Mouse (Mus musculus) limb, embryonic 10.5 days (tissue): ENCODE data around the gene Nfatc3. TPM values are rescaled to one million over a fixed set of nuclear protein-coding genes. Genes with fewer than 3 reads are reported as not detected.

Experiments
- DNase-seq: peaks from one replicate; pipeline ENCODE4 v3.0.0-alpha.2; 2017; ENCODE audit warnings: low spot score
- H3K27ac ChIP-seq: fragments of 300-500 bp; sonication (generic); 2 replicates; pipeline ENCODE4 v1.5.1; 2016; ENCODE audit warnings: mild to moderate bottlenecking
- H3K27me3 ChIP-seq: fragments of 300-500 bp; sonication (generic); 2 replicates; pipeline ENCODE4 v1.6.1; 2016; ENCODE audit warnings: low read depth, mild to moderate bottlenecking; ENCODE audit not compliant: poor library complexity, severe bottlenecking
- H3K36me3 ChIP-seq: fragments of 300-500 bp; sonication (generic); 2 replicates; pipeline ENCODE4 v1.6.1; 2016; ENCODE audit warnings: mild to moderate bottlenecking, moderate library complexity
- H3K4me1 ChIP-seq: fragments of 300-500 bp; sonication (generic); 2 replicates; pipeline ENCODE4 v1.6.1; 2016
- H3K4me3 ChIP-seq: fragments of 300-500 bp; sonication (generic); 2 replicates; pipeline ENCODE4 v1.5.1; 2016; ENCODE audit warnings: mild to moderate bottlenecking, moderate library complexity
- H3K9me3 ChIP-seq: fragments of 300-500 bp; sonication (generic); replicated peaks from 2 replicates; pipeline ENCODE4 v1.6.1; 2016; ENCODE audit warnings: mild to moderate bottlenecking
- WGBS: fragments of 180-500 bp; shearing (Covaris S2); methylation state at CpG from one replicate; pipeline ENCODE4 v1.1.7; 2016; 5-methylcytosine and 5-hydroxymethylcytosine counted together
- polyA plus RNA-seq: library from polyadenylated mRNA; unstranded; fragments of >200 nt; fragmentation: Nextera tagmentation; extraction: Ambion mirVana; gene quantifications from 2 replicates; pipeline ENCODE4 v1.2.1, GENCODE M21; 2016

Nfatc3 gene
- polyA plus RNA-seq, 1 experiment from 2014 or later = 7.9 TPM

DNA sequence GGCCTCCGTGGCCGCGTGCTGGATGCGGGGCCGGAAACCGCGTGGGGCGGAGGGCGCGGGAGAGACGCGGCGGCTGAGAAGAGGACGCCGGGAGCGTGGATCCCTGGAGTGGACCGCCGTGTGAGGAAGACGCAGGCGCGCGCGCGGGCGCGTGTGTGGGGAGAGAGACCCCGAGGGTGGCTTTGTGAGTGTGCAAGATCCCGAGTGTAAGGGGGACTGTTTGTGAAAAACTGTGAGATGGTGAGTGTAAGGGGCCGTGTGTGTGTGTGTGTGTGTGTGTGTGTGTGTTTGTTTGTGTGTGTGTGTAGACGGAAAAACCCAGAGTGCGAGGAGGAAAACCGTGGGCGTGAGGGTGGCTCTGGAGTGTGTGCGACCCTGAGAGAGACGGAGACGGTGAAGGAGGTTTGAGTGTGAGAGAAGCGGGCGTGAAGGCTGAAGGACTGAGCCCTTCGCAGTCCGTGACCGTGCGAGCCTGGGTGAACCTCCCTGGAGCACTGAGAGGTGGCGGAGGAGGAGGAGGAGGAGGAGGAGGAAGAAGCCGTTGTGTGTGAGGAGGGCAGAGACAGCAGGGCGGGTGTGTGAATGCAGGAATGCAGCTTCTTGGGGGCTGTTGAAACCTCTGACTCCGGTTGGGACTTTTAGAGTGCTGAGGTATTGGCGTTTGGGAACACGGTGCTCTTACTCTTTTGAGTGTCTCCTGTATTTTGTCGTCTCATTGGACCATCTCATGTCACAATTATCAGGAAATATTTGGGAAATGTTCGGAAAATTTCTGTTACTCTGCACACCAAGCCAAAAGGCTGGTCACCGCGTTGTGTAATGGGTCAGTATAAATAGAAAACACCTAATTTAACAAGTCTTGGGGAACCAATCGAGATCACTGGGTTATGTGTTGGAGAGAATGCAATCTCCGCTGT is 110.6 kb downstream of the Nfatc3 start:
- peak; percentile 71 for DNase-seq
- peaks cover 19% of the 10 kb centered on the region for H3K36me3 ChIP-seq
- no peaks in the 10 kb centered on the region for H3K27me3 ChIP-seq
- H3K27ac ChIP-seq = peak overlapping the region; percentile 97
- peaks cover 14% of the 10 kb centered on the region for H3K4me1 ChIP-seq
- WGBS = 2% methylated on average over 54 of the region's 54 CpGs
- peak overlapping the region; percentile 85 for H3K4me3 ChIP-seq
- H3K9me3 ChIP-seq = no peaks in the 10 kb centered on the region

DNA sequence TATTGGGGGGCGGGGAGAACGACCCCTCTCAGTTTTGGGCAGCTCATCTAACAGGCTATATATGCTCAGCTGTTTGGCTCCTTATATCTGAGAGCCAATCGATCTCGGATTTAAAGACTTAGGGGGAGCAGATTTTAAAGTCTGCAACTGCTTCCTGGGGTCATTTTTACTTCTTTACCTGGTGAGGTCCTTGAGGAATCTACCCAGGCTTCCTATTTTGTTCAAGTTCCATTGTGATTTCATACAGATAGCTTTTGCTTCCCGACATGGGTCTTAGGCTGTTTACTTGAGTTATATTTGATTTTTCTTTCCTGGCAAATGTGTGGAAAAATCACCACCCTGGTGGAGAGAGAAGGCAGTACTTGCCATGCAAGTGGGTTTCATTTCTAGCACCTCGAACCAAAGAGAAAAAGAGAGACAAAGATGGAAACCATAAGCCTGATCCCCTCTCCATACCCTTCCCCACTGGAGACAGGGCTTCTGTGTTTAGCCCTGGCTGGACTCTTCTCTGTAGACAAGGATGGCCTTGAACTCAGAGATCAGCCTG is 111.4 kb downstream of the Nfatc3 start:
- no peak for DNase-seq
- peaks cover 15% of the 10 kb centered on the region for H3K36me3 ChIP-seq
- H3K4me3 ChIP-seq = peak overlapping the region; percentile 85
- 0 out of 2 replicates have a peak overlapping the region, but pooled peaks have one; percentile 97 for H3K27ac ChIP-seq
- no peaks in the 10 kb centered on the region for H3K27me3 ChIP-seq
- H3K9me3 ChIP-seq = no peaks in the 10 kb centered on the region
- WGBS = 48% methylated on average over 6 of the region's 6 CpGs
- H3K4me1 ChIP-seq = peaks cover 14% of the 10 kb centered on the region

DNA sequence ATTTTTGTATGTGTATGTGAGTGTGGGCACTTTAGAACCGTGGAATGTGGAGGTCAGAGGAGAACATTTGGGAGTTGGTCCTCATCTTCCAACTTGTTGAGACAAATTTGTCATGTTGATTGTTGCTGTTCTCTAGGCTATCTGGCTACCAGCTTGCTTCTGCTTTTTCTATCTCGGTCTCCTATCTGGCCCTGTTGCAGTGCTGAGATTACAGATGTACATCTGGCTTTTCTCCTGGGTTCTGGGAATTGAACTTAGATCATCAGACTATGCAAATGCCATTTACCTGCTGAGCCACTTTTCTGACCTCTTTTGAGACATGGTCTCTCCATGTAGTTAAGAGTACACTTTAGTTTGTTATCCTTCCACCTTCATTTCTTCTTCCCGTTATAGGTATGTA is 114.9 kb downstream of the Nfatc3 start:
- peaks cover 15% of the 10 kb centered on the region for H3K36me3 ChIP-seq
- H3K27me3 ChIP-seq = no peaks in the 10 kb centered on the region
- 93% methylated on average over 3 of the region's 3 CpGs for WGBS
- no peaks in the 10 kb centered on the region for H3K9me3 ChIP-seq
- peaks cover 18% of the 10 kb centered on the region for H3K4me1 ChIP-seq
- no peak overlapping the region for H3K27ac ChIP-seq
- H3K4me3 ChIP-seq = no peak overlapping the region
- no peak for DNase-seq

DNA sequence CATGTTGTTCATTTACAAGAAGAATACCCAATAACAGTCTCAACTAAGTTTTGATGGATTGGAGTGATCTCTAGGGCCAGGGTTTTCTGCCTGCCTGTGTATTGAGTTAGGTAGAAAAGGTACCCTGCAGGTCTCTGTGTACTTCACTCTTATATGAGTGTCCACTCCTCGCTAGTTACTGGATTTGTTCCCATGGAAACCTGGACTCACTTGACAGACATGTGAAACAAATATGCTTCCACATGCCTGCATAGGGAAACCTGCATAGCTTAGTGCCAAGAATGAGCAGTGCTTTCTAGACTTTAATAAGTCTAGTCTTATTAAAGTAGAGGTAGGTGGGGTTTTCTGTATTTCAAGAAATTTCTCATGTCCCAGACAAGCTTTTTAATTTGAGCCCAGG is 118.3 kb downstream of the Nfatc3 start:
- 58% methylated on average over 1 of the region's 1 CpGs for WGBS
- DNase-seq = no peak
- 0 out of 2 replicates have a peak, but pooled peaks cover 10% of the 10 kb centered on the region for H3K4me1 ChIP-seq
- no peaks in the 10 kb centered on the region for H3K9me3 ChIP-seq
- H3K36me3 ChIP-seq = peaks cover 38% of the 10 kb centered on the region
- H3K27ac ChIP-seq = no peak overlapping the region
- H3K27me3 ChIP-seq = no peaks in the 10 kb centered on the region
- H3K4me3 ChIP-seq = no peak overlapping the region

DNA sequence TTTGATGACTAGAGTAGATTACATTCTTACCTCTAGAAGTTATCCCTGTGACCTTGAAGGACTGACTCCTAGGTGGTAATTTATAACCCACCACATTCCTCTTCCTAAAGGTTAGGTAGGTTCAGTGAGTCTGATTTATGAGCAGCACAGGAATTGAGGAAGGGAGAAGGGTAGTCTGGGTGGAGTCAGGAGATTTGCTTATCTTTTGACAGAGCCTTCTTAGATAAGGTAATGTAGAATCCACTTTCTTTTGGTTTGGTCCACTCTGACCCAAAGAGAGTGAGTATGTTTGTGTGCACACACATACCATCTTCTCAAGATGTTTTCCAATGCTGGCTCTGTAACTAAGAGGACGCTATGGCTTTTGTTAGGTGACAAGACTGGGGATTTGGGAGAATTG is 119.0 kb downstream of the Nfatc3 start:
- WGBS = 58% methylated on average over 1 of the region's 1 CpGs
- H3K27ac ChIP-seq = no peak overlapping the region
- H3K27me3 ChIP-seq = no peaks in the 10 kb centered on the region
- H3K4me3 ChIP-seq = no peak overlapping the region
- DNase-seq = no peak
- no peaks in the 10 kb centered on the region for H3K9me3 ChIP-seq
- H3K4me1 ChIP-seq = 0 out of 2 replicates have a peak, but pooled peaks cover 10% of the 10 kb centered on the region
- peaks cover 42% of the 10 kb centered on the region for H3K36me3 ChIP-seq

DNA sequence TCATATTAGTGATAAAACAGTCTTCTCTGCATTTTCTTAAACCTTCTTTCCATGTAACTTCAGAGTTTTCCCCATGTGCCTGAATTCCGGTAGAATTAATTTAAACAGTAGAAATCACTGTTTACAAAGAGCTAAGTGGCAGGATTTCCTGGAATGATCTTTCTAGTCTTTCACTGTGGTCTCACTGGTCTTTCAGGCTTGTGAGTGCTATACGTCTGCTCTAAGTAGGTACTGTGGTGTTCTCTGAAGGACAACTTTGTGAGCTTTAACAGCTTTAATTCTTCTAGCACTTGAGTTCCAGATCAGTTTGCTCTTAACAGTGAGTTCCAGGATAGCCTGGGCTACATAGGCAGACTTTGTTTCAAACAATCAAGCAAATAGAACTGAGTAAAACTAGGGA is 119.8 kb downstream of the Nfatc3 start:
- Histone ChIP-seq H3K4me1 (0 out of 2 replicates have a peak, but pooled peaks cover 10% of the 10 kb centered on the region), H3K4me3 (no peak overlapping the region), H3K36me3 (peaks cover 43% of the 10 kb centered on the region), H3K27me3 (no peaks in the 10 kb centered on the region), H3K27ac (no peak overlapping the region), H3K9me3 (no peaks in the 10 kb centered on the region)
- no peak for DNase-seq
- WGBS = 79% methylated on average over 2 of the region's 2 CpGs

Other genes with a start within 250 kb of the Nfatc3 start
- gene Ranbp10, start 231.5 kb upstream of the Nfatc3 start, polyA plus RNA-seq = 11.5 and 14.9 TPM in 2 replicates
- 0.10 and 0.14 TPM in 2 replicates for gene Tsnaxip1, start 231.1 kb upstream of the Nfatc3 start, polyA plus RNA-seq
- 45.6 and 49.0 TPM in 2 replicates for gene Cenpt, start 205.6 kb upstream of the Nfatc3 start, polyA plus RNA-seq
- 85.7 and 90.8 TPM in 2 replicates for gene Thap11, start 203.7 kb upstream of the Nfatc3 start, polyA plus RNA-seq
- gene Nutf2, start 198.3 kb upstream of the Nfatc3 start, polyA plus RNA-seq = 379 and 438 TPM in 2 replicates
- 75.1 and 76.6 TPM in 2 replicates for gene Edc4, start 178.0 kb upstream of the Nfatc3 start, polyA plus RNA-seq
- 0.41 TPM in 1 of 2 replicates, not detected in the other for gene Nrn1l, start 165.3 kb upstream of the Nfatc3 start, polyA plus RNA-seq
- 34.4 and 45.9 TPM in 2 replicates for gene Pskh1, start 158.4 kb upstream of the Nfatc3 start, polyA plus RNA-seq
- 1.6 and 2.0 TPM in 2 replicates for gene Ctrl, start 125.0 kb upstream of the Nfatc3 start, polyA plus RNA-seq
- gene Psmb10, start 120.4 kb upstream of the Nfatc3 start, polyA plus RNA-seq = 28.9 and 40.3 TPM in 2 replicates
- 2.0 and 2.1 TPM in 2 replicates for gene Lcat, start 115.5 kb upstream of the Nfatc3 start, polyA plus RNA-seq
- 31.9 and 37.7 TPM in 2 replicates for gene Slc12a4, start 92.7 kb upstream of the Nfatc3 start, polyA plus RNA-seq
- not detected in 2 replicates for gene Dpep3, start 79.4 kb upstream of the Nfatc3 start, polyA plus RNA-seq
- gene Dus2, start 67.5 kb upstream of the Nfatc3 start, polyA plus RNA-seq = 23.3 and 23.7 TPM in 2 replicates
- gene Dpep2nb, start 52.9 kb upstream of the Nfatc3 start, polyA plus RNA-seq = 0.21 TPM in 1 of 2 replicates, not detected in the other
- 22.8 and 23.2 TPM in 2 replicates for gene Ddx28, start 47.0 kb upstream of the Nfatc3 start, polyA plus RNA-seq
- gene Esrp2, start 78.1 kb downstream of the Nfatc3 start, polyA plus RNA-seq = 5.6 and 7.3 TPM in 2 replicates
- 10.8 and 13.4 TPM in 2 replicates for gene Pla2g15, start 91.6 kb downstream of the Nfatc3 start, polyA plus RNA-seq
- 85.3 and 94.5 TPM in 2 replicates for gene Slc7a6, start 110.0 kb downstream of the Nfatc3 start, polyA plus RNA-seq
- gene Slc7a6os, start 152.1 kb downstream of the Nfatc3 start, polyA plus RNA-seq = 42.0 and 46.6 TPM in 2 replicates
- 76.4 and 88.2 TPM in 2 replicates for gene Prmt7, start 152.1 kb downstream of the Nfatc3 start, polyA plus RNA-seq